Mouse (Mus musculus): ENCODE measurements around the gene Echs1.

- no peak for TF ChIP-seq CTCF (conservative IDR thresholded peaks at IDR 0.05; ENCODE audit: low read length)
- no peak for TF ChIP-seq POU5F1 (IDR thresholded peaks at IDR 0.05; ENCODE audit: borderline replicate concordance, low read length)
- no peak for TF ChIP-seq NANOG (IDR thresholded peaks at IDR 0.05; ENCODE audit: borderline replicate concordance, low read length)
These were observed 10.7 kb upstream of the Echs1 start for GRCm38 (mm10) chr7:140126934-140127333.

Measured in E14TG2a.4 (cell line).